Mouse (Mus musculus): ENCODE measurements around the gene Hao1.

DNA sequence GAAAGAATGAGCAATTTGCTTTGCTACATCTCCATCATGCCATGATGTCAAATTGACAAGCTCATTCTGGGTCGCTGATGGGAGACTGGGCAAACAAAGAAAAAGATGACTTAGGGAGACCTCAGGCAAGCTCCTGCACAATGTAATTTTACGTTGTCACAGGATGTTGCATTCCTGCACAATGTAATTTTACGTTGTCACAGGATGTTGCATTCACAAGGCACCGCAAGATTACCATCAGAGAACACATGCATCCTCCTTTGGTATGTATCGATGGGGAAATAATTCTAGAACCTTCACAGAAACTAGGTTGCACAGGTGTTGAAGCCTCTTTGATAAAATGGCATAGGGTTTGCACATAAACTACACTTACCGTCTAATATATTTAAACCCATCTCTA is 65.5 kb downstream of the Hao1 start:
- TF ChIP-seq CTCF (IDR thresholded peaks at IDR 0.05; ENCODE audit: low read depth), result no peak
- TF ChIP-seq EP300 (optimal IDR thresholded peaks at IDR 0.05), result no peak
